Mouse (Mus musculus): ENCODE measurements around the gene Galk1.
"Not testable (repeated sequence)": the region's sequence is repeated elsewhere in the genome, so short reads cannot be mapped to it uniquely, and the experiment has no call there.

The Galk1 gene

DNA sequence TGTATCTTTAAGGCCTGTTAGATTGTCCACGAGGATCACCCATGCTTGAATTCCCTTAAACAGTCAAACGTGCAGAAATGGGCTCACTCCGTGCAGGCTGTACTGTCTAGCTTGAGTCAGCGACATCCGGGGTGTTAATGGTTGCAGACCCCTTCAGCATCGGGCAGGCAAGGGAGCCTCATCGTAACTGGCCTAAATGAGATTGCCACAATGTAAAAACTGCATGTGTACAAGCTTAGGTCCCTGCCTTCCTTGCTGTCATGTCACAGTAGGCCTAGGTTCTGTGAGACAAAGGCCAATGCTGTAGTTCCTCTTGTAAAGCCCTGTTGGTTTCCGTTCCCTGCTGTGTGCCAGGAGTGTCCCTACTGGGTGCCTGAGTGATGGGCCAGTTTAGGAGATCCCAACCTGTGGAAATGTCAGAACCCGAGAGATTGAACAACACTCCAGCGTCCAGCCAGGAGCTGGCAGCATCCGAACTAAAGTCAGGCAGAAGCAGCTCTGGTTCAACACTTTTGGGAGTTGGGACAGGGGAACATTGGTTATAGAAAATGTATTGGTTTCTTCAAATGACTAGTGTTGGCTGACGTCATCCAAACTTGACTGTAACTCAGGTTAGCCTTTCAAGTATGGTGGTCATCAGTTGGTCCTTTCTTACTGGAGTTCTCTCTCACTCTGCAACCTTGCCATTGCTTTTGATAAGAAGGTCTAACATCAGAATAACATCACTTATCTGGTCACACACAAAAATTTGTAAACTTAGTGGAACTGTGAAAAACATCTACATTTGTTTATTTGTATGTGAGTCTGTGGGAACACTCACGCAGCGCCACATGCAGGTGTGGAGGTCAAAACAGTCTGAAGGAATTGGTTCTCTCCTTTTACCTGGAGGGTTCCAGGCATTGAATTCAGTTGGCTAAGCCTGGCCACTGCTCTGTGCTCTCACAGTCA, 18.7 kb upstream of the Galk1 start:
- in situ Hi-C loops (cut with MboI, MseI): loop anchor here in 1 of 2 experiments (5.0 kb wide), 1 partner anchor 46 kb away; the partner anchor contains the start of gene Unc13d

GRCm38 (mm10) chr11:116030088-116030897, 17.8 kb upstream of the Galk1 start, which contains the start of gene Unk:
Unk (plus strand) TSS chr11:116030322.
- in situ Hi-C loops (cut with MboI, MseI): loop anchor here in 1 of 2 experiments (5.0 kb wide), 1 partner anchor 47 kb away; the partner anchor contains the start of gene Unc13d

DNA sequence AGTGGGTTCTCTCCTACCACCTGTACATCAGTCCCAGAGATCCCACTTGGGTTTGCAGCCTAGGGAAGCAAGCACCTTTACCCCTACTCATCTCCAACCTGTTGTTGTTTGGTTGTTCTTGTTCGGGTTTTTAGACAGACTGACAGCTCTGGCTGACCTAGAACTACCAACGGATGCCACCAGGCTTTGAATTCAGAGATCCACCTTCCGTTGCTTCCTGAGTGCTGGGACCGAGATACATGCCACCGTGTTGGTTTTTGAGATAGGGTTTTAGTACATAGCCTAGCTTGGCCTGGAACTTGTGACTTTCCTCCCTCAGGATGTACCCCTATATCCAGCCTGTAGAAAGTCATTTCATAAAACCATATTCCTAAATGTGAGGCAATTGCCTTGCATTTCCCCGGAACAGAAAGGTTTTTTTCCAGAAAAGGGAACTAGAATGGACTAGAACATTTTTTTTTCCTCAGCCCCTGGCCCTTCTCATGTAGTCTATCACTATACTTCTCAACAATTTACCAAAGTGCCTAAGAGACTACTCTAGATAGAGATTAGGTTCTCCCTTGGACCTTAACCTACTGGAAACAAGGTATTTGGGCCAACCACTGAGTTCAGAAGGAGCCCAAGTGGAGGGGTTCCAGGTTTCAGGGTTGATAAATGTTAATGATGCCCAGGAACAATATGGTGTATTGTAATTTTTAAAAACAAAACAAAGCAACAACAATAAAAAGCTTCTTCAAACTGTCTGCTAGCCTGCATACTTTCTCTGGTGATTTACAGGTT, 16.8 kb upstream of the Galk1 start:
- in situ Hi-C loops (cut with MboI, MseI): loop anchor here (10.0 kb wide), 3 partner anchors 424 to 1986 kb away; partner anchors contain the start of genes Gga3 (in 1 of the 2) and Mrps7 (in 1 of the 2)

GRCm38 (mm10) chr11:116028177-116028865, 15.8 kb upstream of the Galk1 start:
- in situ Hi-C loops (cut with MboI, MseI): loop anchor here (10.0 kb wide), 3 partner anchors 424 to 1986 kb away; partner anchors contain the start of genes Gga3 (in 1 of the 2) and Mrps7 (in 1 of the 2)

DNA sequence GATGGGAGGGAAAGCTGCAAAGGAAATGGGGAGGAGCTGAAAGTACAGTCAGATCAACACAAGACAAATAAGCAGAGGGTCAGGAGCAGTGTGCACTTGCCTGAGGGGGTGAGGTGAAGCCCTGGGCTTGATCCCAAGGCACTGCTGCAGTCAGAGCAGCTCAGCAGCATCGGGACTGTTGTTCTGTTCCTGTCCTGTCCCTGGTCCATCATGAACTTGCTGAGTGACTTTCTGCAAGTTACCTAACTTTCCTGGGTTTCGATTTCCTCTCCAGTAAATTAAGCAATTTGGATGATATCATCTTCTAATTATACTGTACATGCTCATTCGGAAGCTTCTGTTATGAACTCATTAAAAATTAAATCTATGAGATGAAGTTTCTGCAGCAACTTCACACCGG, 15.2 kb upstream of the Galk1 start, which contains the start of gene H3f3b:
Gene H3f3b, minus strand, starts transcription at position 207 of the 400 bp plus-strand sequence.
- in situ Hi-C loops (cut with MboI, MseI): loop anchor here (10.0 kb wide), 3 partner anchors 423 to 1987 kb away; partner anchors contain the start of genes Gga3 (in 1 of the 2) and Mrps7 (in 1 of the 2)

GRCm38 (mm10) chr11:116025056-116025845, 12.7 kb upstream of the Galk1 start:
- in situ Hi-C loops (cut with MboI, MseI): loop anchor here (10.0 kb wide), 3 partner anchors 420 to 1990 kb away; partner anchors contain the start of genes Gga3 (in 1 of the 2) and Mrps7 (in 1 of the 2)

GRCm38 (mm10) chr11:116024356-116024808, 11.9 kb upstream of the Galk1 start:
- in situ Hi-C loops (cut with MboI, MseI): loop anchor here (10.0 kb wide), 3 partner anchors 420 to 1990 kb away; partner anchors contain the start of genes Gga3 (in 1 of the 2) and Mrps7 (in 1 of the 2)

GRCm38 (mm10) chr11:116023771-116024355, 11.3 kb upstream of the Galk1 start:
- in situ Hi-C loops (cut with MboI, MseI): loop anchor here (10.0 kb wide), 3 partner anchors 419 to 1991 kb away; partner anchors contain the start of genes Gga3 (in 1 of the 2) and Mrps7 (in 1 of the 2)

DNA sequence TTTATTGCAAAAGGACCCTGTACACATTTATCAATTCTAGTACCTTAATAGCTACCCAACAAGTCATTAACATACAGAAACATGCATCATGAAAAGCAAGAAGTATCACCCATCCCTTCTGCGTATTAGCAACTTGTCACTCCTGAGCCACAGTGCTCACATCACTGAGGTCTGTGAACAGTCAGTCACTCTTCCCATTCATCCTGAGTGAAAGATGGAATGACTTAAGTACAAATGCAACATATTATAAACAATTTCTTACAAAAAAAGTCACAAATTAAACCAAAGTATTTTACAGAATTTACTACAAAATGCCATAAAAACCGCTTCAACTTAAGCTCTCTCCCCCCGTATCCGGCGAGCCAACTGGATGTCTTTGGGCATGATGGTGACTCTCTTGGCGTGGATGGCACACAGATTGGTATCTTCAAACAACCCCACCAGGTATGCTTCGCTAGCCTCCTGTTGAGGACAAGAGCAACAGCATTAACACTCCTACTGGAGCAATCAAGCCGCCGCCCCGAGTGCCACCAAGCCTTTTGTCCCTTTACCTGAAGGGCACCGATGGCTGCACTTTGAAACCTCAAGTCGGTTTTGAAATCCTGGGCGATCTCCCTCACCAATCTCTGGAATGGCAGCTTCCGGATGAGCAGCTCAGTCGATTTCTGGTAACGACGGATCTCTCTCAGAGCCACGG, 10.7 kb upstream of the Galk1 start:
- in situ Hi-C loops (cut with MboI, MseI): loop anchor here (10.0 kb wide), 3 partner anchors 418 to 1992 kb away; partner anchors contain the start of genes Gga3 (in 1 of the 2) and Mrps7 (in 1 of the 2)

DNA sequence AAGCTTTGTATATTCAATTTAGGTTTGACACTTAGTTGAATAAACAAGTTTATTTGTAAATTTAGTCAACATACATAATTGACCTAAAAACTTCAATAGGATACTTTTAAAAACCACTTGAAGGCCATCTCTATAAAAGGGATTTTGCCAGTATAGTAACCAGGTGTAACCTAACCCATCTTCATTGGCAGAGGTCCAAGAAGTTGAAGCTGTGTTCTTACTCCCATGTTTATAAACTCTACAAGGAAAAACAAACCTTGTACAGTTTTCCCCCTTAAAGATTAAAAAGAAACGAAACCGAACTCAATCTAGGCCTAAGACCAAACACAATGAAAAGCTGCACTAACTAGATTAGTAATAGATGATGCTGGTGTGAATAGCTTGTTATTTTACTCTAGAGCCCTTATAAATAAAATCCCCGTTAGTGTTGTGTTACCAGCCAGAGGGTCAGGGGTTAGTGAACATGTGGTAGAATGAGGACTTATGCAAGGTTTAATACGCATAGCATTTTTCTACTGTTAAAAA, 9.8 kb upstream of the Galk1 start:
- in situ Hi-C loops (cut with MboI, MseI): loop anchor here (10.0 kb wide), 3 partner anchors 418 to 1992 kb away; partner anchors contain the start of genes Gga3 (in 1 of the 2) and Mrps7 (in 1 of the 2)

- in situ Hi-C loops (cut with MboI, MseI): loop anchor here (10.0 kb wide), 3 partner anchors 417 to 1993 kb away; partner anchors contain the start of genes Gga3 (in 1 of the 2) and Mrps7 (in 1 of the 2)
These were observed 9.1 kb upstream of the Galk1 start for GRCm38 (mm10) chr11:116021328-116022220.

GRCm38 (mm10) chr11:116020519-116020922, 8.0 kb upstream of the Galk1 start:
- in situ Hi-C loops (cut with MboI, MseI): loop anchor here (10.0 kb wide), 3 partner anchors 416 to 1994 kb away; partner anchors contain the start of genes Gga3 (in 1 of the 2) and Mrps7 (in 1 of the 2)

DNA sequence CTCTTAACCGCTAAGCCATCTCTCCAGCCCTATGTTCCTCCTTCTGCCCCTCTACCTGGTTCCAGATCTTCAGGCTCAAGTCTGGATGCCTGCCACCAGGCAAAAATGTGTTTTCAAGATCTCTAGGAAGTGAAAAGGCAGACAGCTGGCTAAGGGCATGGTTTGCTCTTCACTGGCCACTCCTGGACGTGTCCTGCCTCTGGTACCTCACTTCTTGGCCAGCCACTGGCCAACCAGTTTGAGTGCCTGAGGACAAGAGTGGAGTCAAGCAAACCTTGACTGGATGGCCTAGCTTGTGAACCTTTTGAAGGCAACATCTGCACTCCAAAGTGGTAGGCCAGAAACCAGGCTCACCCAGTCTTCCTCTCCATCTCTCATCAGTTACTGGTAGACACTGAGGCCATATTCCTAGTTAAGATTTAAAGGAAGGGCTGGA, 7.5 kb upstream of the Galk1 start:
- in situ Hi-C loops (cut with MboI, MseI): loop anchor here (10.0 kb wide), 3 partner anchors 415 to 1995 kb away; partner anchors contain the start of genes Gga3 (in 1 of the 2) and Mrps7 (in 1 of the 2)

- in situ Hi-C loops (cut with MboI, MseI): no loop called here
These were observed 6.9 kb upstream of the Galk1 start for GRCm38 (mm10) chr11:116019360-116019791.

DNA sequence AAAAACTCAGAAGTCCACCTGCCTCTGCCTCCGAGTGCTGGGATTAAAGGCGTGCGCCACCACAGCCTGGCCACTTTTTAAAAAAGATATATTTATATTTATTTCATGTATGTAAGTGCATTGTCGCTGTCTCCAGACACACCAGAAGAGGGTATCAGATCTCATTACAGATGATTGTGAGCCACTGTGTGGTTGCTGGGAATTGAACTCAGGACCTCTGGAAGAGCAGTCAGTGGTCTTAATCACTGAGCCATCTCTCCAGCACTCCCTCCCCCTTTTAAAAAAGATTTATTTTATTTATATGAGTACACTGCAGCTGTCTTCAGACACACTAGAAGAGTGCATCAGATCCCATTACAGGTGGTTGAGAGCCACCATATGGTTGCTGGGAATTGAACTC, 6.3 kb upstream of the Galk1 start:
- in situ Hi-C loops (cut with MboI, MseI): not testable (repeated sequence)

GRCm38 (mm10) chr11:116018106-116018505, 5.6 kb upstream of the Galk1 start:
- in situ Hi-C loops (cut with MboI, MseI): no loop called here

All from T-helper 17 cell (primary cell).